Mouse (Mus musculus) retina, embryonic 14.5 days (tissue): ENCODE results near the gene Xrcc1.

Experiments used
- DNase-seq: peaks from one replicate; pipeline ENCODE4 v3.0.0-alpha.2; 2015; ENCODE audit warnings: low spot score

Xrcc1 gene

DNA sequence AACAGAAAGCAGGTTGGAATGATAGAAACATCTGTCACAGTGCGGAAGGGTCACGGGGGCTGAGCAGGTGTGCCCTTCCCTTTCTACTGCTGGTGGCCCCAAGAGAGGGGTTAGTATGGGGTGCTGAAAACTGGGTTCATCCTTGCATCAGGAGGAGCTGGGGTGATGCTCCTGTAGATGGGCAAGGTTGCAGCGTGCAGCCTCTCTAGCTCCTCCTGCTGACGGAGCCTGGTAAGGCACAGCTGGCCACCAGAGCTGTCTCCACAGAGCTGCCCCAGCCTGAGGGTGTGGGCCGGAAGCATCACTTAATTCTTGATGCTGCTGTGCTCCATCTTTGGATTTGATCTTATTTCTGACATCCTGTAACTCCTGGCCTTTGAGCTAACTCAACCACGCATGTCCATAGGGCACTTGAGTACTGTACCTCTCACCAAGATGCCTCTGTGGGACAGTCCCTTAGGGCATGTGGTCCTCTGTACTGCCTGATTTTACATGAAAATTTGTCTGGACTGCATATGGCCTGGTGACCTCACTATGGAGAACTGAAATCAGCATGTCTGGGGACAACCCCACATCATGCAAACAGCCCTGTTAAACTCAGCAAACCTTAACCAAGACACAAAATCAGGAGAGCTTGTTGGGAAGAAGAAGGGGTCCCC, 18.6 kb downstream of the Xrcc1 start:
- DNase-seq: peak; percentile 86

DNA sequence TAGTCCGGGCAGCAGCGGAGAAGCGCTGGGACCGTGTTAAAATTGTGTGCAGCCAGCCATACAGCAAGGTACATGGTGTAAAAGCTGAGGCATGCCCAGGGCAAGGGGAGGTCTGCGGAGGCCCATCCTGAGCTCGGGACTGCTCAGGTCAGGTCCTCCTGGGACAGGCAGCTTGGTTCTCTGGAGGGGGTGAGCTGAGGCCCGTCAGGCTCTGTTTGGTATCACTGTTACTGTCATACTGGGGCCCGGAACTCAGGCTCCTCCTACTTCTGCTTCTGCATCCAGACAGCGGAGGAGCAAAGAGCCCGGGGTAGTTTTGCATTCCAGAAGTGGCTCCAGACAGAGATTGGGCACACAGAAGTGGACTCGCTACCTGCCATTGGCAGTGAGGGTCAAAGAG, 19.5 kb downstream of the Xrcc1 start:
- no peak for DNase-seq

DNA sequence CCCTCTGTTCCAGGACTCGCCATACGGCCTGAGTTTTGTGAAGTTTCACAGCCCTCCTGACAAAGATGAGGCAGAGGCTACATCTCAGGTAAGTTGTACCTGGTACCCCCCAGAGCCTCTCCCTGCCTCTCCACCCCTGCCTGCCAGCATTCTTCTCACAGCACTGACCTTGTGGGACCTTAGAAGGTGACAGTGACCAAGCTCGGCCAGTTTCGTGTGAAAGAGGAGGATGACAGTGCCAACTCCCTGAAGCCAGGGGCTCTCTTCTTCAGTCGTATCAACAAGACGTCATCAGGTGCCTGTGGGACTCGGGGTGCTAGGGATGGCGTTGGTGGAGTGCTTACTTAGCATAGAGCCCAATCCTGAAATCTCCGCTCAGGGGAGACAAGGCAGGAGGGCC, 20.1 kb downstream of the Xrcc1 start:
- DNase-seq: no peak

DNA sequence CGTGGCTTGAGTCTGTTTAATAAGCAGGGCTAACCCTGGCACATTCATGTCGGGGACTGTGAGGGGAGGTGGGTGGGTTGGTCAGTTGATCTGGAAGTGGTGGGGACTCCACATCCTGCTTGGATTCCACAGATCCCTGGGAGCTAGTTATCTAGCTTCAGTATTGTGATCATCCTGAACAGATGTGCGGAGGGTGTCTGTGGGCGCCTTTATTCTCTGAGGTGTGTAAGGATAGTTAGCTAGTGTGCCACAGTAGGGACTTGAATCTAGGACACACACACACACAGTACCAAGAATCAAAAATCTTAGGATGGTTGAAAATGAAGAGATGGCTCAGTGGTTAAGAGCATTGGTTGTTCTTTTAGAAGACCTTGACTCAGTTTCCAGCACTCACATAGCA, 22.4 kb downstream of the Xrcc1 start:
- no peak for DNase-seq

DNA sequence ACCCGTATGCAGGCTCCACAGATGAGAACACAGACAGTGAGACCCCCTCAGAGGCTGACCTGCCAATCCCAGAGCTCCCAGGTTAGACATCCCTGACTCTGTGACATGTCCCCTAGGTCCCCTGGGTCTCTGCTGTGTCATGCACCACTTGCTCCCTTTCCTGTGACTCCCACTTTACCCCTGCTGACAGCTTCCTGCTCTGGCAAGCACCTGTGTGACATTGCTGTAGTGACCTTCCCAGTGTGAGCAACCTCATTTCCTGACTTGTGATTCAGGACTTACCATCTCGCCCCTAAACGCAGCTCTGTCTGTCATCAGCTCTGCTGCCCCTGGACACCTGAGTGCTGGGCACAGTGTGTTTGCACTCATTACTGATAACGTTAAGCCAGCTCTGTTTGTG, 25.0 kb downstream of the Xrcc1 start:
- DNase-seq: no peak

DNA sequence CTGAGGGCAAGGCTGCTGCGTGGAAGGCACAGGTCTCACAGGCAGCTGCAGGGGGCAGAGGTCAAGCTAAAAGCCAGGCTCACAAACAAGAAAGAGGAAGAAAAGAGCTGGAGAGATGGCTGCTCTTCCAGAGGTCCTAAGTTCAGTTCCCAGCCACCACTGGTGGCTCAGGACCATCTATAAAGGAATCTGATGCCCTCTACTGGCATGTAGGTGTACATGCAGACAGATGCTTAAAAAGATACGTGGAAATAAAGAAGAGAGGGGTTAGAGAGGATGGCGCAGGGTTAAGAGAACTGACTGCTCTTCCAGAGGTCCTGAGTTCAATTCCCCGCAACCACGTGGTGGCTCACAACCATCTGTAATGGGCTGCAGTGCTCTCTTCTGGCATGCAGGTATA, 26.4 kb downstream of the Xrcc1 start:
- peak; percentile 44 for DNase-seq

DNA sequence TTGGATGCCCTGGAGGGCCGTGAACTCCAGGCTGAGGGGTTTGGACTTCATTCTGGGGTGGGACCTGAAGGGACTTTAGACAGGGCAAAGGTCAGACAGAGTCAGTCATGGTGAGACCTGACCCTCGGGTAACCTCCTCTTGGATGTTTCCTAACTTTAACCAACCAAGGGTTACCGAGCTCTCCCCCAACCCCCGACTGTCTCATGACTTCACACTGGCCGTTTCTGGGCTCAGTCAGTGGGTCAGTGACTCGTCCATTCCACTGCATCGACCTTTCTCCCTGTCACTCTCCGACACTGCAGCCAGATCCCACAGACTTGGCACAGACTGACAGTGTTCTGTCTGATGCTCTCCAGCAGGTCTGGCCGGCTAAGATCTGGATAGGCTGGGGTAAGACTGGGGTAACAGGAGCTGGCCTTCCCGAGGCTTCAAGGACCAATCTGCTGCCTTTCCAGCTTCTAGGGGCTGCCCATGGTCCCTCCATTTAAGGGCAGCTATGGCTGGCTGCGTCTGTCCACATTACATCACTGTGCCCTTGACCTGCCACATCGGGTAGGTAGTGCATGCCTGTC, 28.2 kb downstream of the Xrcc1 start:
- no peak for DNase-seq

DNA sequence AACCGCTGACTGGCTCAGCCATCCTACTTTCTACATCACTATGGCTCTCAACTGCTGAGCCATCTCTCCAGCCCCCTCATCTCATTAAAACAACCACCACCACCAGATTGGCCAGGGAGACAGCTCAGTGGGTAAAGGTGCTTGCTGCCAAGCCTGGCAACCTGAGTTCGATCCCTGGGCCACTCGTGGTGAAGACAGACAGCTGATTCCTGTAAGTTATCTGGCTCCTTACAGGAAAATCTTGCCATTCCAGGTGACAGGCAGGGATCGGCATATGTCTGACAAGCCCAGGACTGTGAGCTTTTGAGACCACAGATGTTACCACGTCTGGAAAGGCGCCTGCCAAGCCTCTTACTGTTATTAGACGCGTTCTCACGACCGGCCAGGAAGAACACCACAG, 31.7 kb downstream of the Xrcc1 start:
- DNase-seq: no peak

DNA sequence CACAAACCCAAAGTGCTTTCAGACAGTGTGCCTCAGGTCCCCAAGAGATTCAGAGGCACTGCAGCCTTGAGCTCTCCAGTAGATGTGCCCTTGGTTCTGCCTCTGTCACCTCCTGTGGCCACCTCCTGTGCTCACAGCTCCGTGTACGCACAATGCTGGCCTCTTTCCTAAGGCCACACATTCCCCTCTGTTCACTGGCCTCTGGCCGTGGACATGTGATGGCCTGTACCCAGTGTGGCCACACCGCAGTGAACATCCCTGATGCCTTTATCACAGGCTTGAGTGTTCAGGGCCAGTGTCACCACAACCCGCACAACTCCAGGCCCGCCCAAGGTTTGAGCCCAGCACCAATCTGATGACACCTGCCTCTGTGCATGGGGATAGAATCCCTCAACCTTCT, 38.8 kb downstream of the Xrcc1 start:
- no peak for DNase-seq

DNA sequence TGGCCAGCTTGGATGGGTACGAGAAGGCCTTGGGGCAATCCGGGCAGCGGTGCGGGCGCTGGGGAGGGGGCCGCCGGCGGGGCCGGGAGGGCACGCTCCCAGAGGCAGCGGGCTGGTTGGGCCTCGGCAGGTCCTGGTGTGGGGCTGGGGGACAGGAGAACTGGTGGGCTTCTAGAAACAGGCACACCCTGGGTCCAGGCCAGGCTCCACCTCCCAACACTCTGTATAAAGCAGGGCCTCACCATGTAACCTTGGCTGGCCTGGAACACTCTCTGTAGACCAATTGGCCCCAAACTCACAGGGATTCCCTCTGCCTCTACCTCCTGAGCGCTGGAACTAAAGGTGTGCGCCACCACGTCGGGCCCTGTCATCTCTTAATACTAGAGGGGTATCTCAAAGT, 39.9 kb downstream of the Xrcc1 start:
- no peak for DNase-seq

DNA sequence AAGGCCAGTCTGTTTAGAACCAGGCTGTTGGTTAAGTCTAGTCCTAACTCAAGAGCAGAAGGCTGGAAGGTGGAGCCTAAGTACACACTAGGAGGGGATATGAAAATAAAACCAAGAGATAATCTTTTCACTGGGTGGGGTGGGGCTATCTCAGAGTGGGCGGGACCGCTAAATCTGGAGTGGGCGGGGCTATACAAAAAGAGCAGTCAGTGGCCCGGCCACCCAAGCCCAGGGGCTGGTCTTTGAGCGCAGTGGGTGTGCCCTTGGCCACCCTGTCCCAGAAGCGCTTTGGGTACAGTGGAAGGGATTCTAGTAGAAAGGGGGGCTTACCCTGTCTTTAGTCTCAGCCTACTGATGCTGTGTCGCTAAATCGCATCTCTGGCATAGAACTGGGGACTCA, 40.7 kb downstream of the Xrcc1 start:
- peak; percentile 37 for DNase-seq

DNA sequence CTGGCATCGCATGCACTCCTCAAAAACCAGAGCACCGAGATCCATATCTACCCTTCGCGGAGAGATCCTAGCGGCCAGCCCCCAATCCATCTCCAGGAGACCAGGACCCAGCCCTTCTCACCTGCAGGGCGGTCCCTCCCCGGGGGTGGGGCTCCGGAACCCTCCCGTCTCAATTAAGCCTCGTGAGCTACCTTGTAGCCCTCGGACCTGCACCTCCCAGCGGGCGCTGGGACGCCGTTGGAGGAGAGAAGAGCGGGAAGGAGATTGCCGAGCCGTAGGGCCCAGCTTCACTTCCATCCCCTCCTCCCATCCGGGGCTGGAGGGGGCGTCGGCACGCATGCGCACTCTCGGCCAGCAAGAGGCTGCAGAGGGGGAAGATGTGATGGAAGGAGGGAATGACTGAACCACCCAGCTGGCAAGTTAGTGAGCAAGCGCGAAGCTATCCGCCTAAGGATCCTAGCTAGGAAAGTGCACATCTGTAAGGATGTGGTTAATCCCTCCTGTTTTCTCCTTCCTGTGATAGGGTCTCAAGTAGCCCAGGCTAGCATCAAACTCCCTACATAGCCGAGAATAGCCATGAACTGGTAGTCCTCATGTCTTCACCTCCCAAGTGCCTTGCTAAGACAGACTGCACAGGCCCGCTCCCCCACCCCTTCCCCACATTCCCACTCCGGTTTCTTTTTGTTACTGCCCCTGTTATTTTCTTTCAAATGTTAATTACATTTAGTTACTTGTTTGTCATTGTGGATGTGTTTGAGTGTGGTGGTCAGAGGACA, 41.4 kb downstream of the Xrcc1 start, which contains the start of the genes Ethe1 and Zfp575:
Gene Ethe1 (plus strand): TSS at position 214 of the 776 bp plus-strand sequence.
Gene Zfp575 (minus strand): TSS at position 312 of the 776 bp plus-strand sequence.
- peak; percentile 77 for DNase-seq

DNA sequence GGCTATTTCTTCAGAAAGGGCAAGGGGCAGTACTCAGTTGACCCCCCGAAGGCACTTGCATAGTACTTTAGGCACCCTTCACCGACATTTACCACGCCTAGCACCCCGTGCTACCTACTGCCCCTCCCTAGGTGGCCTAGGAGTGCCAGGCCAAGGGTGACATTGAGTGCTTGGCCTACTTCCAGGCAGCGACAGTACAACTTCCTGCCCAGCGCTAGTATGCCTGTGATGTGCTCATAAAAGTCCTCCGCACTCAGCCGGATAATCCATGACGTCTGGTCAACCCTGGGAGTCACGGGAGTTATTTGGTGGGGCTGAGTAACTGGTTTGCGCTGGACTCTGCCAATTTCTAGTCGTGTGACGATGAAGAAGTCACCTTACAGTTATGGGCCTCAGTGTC, 42.2 kb downstream of the Xrcc1 start:
- DNase-seq: no peak

DNA sequence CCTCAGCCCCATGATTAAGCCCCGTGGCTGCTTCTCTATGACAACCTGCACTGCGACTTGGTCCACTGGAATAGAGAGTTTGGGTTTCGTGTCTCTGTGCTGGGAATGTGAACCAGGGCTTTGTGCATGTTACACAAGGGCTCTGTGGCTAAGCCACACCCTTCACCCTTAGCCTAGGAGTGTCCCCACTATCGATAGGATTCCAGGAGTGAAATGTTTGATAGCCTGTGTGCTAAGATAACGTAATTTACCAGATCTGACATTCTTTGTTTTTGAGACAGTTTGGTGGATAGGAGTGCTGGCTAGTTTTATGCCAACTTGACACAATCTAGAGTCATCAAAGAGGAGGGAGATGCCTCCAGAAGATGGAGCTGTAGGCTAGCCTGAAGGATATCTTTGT, 45.6 kb downstream of the Xrcc1 start:
- no peak for DNase-seq

DNA sequence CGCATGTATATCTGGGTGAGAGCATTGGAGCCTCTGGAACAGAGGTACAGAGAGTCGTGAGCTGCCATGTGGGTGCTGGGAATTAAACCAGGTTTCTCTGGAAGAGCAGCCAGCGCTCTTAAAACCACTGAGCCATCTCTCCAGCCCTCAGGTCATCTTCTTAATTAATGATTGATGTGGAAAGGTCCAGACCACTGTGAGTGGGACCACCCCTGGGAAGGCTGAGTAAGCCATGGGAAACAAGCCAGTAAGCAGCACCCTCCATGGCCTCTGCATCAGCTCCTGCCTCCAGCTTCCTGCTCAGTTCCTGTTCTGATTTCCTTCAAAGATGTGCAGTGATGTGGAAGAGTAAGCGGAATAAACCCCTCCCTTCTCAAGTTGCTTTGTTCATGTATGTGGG, 46.1 kb downstream of the Xrcc1 start:
- no peak for DNase-seq

DNA sequence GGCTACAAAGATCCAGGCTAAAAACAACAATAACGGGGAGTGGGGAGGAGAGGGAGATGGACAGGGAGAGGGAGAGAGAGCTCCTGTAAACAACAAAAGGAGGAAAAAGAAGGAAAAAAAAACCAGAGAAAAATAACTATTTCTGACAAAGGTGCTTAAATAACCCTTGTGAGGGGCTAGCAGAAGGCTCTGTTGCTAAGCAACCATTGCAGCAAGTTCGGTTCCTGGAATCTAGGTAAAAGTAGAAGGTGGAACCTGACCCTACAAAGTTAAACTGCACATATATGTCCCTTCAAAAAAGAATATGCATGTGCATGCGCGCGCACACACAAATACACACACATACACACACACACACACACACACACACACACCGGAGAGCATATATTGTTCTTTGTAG, 46.7 kb downstream of the Xrcc1 start:
- no peak for DNase-seq

DNA sequence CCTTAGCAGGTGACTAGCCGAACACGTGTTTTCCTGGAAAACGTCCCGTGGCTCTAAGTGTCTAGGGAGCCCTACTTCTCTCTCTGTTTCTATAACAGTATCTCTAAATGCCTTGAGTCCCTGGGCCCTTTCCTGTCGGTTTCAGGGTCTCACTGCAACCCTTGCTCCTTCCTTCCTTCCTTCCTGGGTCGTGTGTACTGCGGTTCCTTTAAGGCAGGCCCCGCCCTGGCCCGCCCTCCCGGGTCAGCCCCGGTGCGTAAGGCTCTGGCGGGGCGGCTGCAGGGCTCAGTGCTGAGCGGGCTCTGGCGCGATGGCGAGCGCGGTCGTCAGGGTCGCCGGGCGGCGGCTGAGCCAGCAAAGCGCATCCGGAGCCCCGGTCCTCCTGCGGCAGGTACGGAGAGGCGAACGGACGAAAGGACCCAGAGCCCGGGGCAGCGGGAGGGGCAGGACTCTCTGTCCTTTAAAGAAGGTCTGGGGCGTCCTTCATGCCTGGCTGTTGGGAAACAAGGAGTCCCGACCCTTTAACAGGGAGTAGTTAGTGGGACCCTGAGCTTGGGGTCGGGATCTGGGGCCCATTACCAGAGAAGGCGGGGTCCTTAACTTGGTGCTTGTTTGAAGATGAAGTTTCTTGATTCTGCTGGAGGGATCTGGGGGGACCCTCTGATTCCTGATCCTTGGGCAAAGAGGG, 47.7 kb downstream of the Xrcc1 start:
- peak; percentile 77 for DNase-seq

DNA sequence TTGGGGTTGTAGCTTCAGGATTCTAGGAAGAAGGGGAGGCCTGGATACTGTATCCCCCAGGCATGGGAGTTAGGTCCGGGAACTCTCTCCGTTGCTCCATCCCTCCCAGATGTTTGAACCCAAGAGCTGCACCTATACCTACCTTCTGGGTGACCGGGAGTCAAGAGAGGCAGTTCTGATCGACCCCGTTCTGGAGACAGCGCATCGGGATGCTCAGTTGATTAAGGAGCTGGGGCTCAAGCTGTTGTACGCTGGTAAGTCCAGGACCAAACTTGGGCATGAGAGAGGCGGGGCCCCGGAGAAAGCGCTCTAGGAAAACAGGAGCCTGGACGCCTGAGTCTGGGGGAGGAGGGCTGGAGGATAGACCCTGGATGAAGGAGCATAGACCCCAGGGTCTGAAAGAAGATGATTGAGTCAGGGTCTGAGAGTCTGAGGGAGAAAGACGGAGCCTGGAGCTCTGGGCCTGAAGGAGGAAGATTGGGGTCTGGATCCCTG, 48.3 kb downstream of the Xrcc1 start:
- DNase-seq: no peak

DNA sequence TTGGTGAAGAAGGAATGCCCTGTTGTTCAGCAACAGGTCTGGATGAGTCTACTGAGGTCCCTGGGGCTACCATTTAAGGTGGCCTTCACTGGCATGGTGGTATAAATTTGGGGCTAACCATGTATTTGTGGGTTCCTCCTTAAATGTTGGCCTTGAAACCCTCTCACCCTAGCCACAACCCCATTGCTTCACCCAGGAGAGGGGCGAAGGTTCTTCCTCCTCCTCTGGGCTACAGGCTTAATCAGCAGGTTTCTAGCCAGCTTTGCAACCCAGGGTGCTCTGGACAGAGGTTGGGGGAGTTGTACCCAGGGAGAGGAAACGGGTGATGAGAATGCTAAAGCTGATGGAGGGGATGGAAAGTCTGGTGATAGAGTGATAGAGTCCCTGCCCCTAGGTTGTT, 49.4 kb downstream of the Xrcc1 start:
- no peak for DNase-seq

DNA sequence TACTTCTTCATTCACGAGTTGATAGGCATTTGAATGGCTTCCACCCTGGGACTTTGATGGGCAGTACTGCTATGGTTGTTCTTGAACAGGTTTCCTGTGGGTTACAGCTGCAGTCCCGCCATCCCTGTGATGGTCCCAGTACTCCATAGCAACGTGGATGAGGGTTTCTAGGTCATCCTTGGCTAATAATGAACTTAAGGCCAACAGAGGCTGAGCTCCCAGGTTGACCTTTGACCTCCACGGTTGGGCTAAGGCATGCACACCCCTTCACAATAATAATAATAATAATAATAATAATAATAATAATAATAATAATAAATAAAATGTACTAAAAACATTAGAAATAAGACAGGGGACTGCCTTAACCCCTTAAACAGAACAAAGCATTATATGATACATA, 52.0 kb downstream of the Xrcc1 start:
- DNase-seq: no peak

DNA sequence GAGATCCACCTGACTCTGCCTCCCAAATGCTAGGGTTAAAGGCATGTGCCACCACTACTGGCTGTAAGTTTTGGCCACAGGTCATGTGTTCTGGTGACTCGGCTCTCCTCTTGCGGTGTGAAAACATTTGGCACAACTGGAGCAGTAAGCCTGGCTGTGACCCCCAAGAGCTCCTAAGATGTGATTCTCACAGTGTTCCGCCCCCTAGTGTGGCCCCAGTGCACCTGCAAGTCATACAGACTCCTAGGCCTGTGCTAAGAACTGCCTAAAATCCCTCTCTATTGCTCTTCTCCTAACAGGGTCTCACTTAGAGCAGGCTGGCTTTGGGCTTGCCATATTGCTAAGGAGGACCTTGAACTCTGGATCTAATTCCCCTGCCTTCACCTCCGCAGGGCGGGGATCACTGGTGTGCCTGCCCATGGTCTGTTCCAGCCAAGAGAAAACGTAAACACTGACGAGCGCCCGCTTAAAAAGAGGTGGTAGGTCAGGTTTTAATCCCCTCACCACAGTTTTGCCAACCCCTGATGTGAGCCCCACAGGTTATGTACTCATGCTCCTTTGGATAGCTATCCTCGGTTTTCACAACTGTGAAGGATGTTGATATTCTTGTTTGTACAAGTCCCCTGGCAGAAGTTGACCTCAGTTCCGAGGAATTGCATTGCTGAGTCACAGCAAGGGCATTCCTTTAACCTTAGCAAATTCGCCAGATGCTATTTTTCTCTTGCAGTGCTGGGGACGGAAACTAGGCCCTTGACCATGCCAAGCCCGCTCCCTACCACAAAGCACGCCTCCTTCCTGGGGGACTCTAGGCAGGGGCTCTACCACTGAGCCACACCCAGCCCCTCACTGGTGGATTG, 53.4 kb downstream of the Xrcc1 start:
- DNase-seq: no peak
